Mouse (Mus musculus): ENCODE data around the gene Cbx5. TPM values are rescaled to one million over a fixed set of nuclear protein-coding genes. Genes with fewer than 3 reads are reported as not detected.

The Cbx5 gene
- total RNA-seq, 1 experiment, result 226 TPM

DNA sequence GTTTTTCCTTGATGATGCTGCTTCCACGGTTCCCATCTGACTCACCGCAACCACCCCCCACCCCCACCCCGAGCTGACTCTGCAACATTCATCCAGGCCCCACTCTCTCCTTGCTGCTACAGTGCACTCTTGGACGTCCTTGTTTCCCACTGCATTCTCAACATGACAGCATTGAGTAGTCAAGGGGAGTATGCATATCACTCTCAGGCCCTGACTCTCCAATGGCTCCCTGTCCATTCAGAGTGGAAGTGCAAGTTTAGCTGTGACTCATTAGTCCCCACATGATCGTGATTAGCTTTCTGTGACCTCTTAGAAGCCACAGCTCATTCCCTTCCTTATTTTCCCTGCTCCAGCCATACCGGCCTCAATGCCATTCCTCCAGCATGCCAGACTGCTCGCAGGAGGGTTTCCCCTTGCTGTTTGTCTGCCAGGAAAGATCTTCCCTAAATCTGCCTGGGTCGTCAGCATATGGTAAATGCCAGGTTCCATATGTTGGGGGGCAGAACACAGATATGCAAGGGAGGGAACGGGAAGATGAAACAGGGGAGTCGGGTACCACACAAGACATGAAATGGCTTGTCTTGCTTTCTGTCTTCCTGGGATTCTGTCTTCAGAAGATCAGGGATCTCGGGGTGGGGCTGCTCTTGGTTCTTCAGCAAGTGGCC, 93.8 kb downstream of the Cbx5 start:
- no peak for DNase-seq (ENCODE audit: low read depth, low spot score)
- no peak overlapping the region for H3K27ac ChIP-seq (ENCODE audit: insufficient read depth, low read depth, low read length, poor library complexity, severe bottlenecking)
- peaks cover 6 to 7% of the 10 kb centered on the region in 2 experiments; a peak in 3 of 4 replicates for H3K4me1 ChIP-seq (ENCODE audit: control insufficient read depth in 2 of 2, insufficient read depth in 2 of 2, low read length in 2 of 2, poor library complexity in 1 of 2)
- in situ Hi-C loops (cut with MboI; ENCODE audit: low sequenced_read_pairs in 2 of 2, unreplicated experiment in 2 of 2), result no loop called here
- no peak overlapping the region for H3K4me3 ChIP-seq (ENCODE audit: insufficient read depth in 1 of 2, low read depth in 1 of 2, low read length in 2 of 2, poor library complexity in 1 of 2, severe bottlenecking in 1 of 2)
- H3K9me3 ChIP-seq (ENCODE audit: control insufficient read depth, insufficient read depth, low read depth, low read length), result no peaks in the 10 kb centered on the region
- H3K9ac ChIP-seq (ENCODE audit: insufficient read depth, low read depth, low read length, poor library complexity, severe bottlenecking), result no peak overlapping the region
- TF ChIP-seq ZC3H11A (IDR thresholded peaks at IDR 0.05; ENCODE audit: borderline replicate concordance, low read depth, low read length) (no peak), ZNF384 (IDR thresholded peaks at IDR 0.05; ENCODE audit: low read depth, low read length) (no peak), CHD2 (IDR thresholded peaks at IDR 0.05; ENCODE audit: low read depth, low read length) (no peak), HCFC1 (IDR thresholded peaks at IDR 0.05; ENCODE audit: borderline replicate concordance, insufficient read depth, low read length) (no peak), MAFK (IDR thresholded peaks at IDR 0.05; ENCODE audit: insufficient read depth, low read depth, low read length) (no peak)
- H3K36me3 ChIP-seq (ENCODE audit: control insufficient read depth, insufficient read depth, low read length, poor library complexity, severe bottlenecking), result no peaks in the 10 kb centered on the region

DNA sequence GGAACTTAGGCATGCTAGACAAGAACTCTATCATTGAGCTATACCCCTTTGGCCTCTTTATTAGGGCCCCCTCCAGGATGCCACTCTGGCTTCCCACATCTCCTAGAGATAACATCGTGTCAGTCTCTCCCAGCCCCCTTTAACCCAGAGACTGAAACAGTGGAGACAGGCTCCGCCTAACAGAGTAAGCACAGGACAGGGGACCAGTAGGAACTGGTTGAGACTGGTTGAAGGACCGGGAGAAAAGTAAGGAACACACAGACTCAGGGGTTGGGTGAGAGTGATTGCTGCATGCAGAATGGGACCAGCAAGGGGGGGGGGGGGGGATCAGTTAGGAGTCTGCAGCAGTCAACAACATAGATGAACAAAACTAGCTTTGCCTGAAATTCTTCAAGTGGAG, 95.4 kb downstream of the Cbx5 start:
- Histone ChIP-seq H3K9me3 (ENCODE audit: control insufficient read depth, insufficient read depth, low read depth, low read length) (no peaks in the 10 kb centered on the region), H3K36me3 (ENCODE audit: control insufficient read depth, insufficient read depth, low read length, poor library complexity, severe bottlenecking) (no peaks in the 10 kb centered on the region), H3K4me3 (ENCODE audit: insufficient read depth in 1 of 2, low read depth in 1 of 2, low read length in 2 of 2, poor library complexity in 1 of 2, severe bottlenecking in 1 of 2) (no peak overlapping the region), H3K9ac (ENCODE audit: insufficient read depth, low read depth, low read length, poor library complexity, severe bottlenecking) (no peak overlapping the region), H3K27ac (ENCODE audit: insufficient read depth, low read depth, low read length, poor library complexity, severe bottlenecking) (no peak overlapping the region), H3K4me1 (ENCODE audit: control insufficient read depth in 2 of 2, insufficient read depth in 2 of 2, low read length in 2 of 2, poor library complexity in 1 of 2) (peaks cover 6 to 7% of the 10 kb centered on the region in 2 experiments; a peak in 3 of 4 replicates)
- no peak for DNase-seq (ENCODE audit: low read depth, low spot score)
- in situ Hi-C loops (cut with MboI; ENCODE audit: low sequenced_read_pairs in 2 of 2, unreplicated experiment in 2 of 2), result no loop called here
- no peak for TF ChIP-seq ZC3H11A (IDR thresholded peaks at IDR 0.05; ENCODE audit: borderline replicate concordance, low read depth, low read length)
- no peak for TF ChIP-seq HCFC1 (IDR thresholded peaks at IDR 0.05; ENCODE audit: borderline replicate concordance, insufficient read depth, low read length)
- no peak for TF ChIP-seq MAFK (IDR thresholded peaks at IDR 0.05; ENCODE audit: insufficient read depth, low read depth, low read length)
- no peak for TF ChIP-seq CHD2 (IDR thresholded peaks at IDR 0.05; ENCODE audit: low read depth, low read length)
- no peak for TF ChIP-seq ZNF384 (IDR thresholded peaks at IDR 0.05; ENCODE audit: low read depth, low read length)

Other genes starting within 250 kb of the Cbx5 start
- 0.22 TPM in 1 of 2 replicates, not detected in the other for gene Hoxc8, start 249.2 kb downstream of the Cbx5 start, total RNA-seq (2012; rRNA removed)
- gene Hoxc6, start 241.6 kb downstream of the Cbx5 start, total RNA-seq (2012; rRNA removed), result 0.32 and 0.58 TPM in 2 replicates
- gene Hoxc4, start 220.9 kb downstream of the Cbx5 start, total RNA-seq (2012; rRNA removed), result 0.31 TPM in 1 of 2 replicates, not detected in the other
- gene Smug1, start 72.7 kb downstream of the Cbx5 start, total RNA-seq (2012; rRNA removed), result 7.1 and 10.6 TPM in 2 replicates
- 321 and 519 TPM in 2 replicates for gene Hnrnpa1, start 616 bp upstream of the Cbx5 start, total RNA-seq (2012; rRNA removed)
- gene Nfe2, start 18.6 kb upstream of the Cbx5 start, total RNA-seq (2012; rRNA removed), result 0.49 and 1.0 TPM in 2 replicates
- gene Copz1, start 32.9 kb upstream of the Cbx5 start, total RNA-seq (2012; rRNA removed), result 59.4 and 85.5 TPM in 2 replicates
- 0.40 and 0.48 TPM in 2 replicates for gene Gpr84, start 70.8 kb upstream of the Cbx5 start, total RNA-seq (2012; rRNA removed)
- 2.7 and 5.9 TPM in 2 replicates for gene Zfp385a, start 100.3 kb upstream of the Cbx5 start, total RNA-seq (2012; rRNA removed)
- 69.0 and 80.8 TPM in 2 replicates for gene Itga5, start 126.9 kb upstream of the Cbx5 start, total RNA-seq (2012; rRNA removed)
- 3.4 and 4.9 TPM in 2 replicates for gene Gtsf1, start 190.7 kb upstream of the Cbx5 start, total RNA-seq (2012; rRNA removed)
- gene Gtsf2, start 208.7 kb upstream of the Cbx5 start, total RNA-seq (2012; rRNA removed), result not detected in 2 replicates
- 6.6 and 11.0 TPM in 2 replicates for gene Nckap1l, start 214.0 kb upstream of the Cbx5 start, total RNA-seq (2012; rRNA removed)

Measured in ES-E14 (cell line).